Mouse (Mus musculus) heart, postnatal 4 days (tissue): ENCODE data around the gene Bpifa1. TPM values are rescaled to one million over a fixed set of nuclear protein-coding genes. Genes with fewer than 3 reads are reported as not detected.

ENCODE experiments used
- total RNA-seq, 2 experiments: library from RNA; stranded (reverse); gene quantifications; 2 replicates each; pipeline ENCODE4 v1.2.3; 2021

Bpifa1 gene
- total RNA-seq, 2 experiments from 2014 or later = not detected

Other genes with a start within 250 kb of the Bpifa1 start
- not detected for gene Bpifb6, start 242.5 kb upstream of the Bpifa1 start, total RNA-seq
- gene Bpifb3, start 224.7 kb upstream of the Bpifa1 start, total RNA-seq = not detected
- not detected for gene Bpifb4, start 204.7 kb upstream of the Bpifa1 start, total RNA-seq
- not detected for gene Bpifa6, start 167.9 kb upstream of the Bpifa1 start, total RNA-seq
- not detected for gene Bpifa2, start 134.6 kb upstream of the Bpifa1 start, total RNA-seq
- not detected for gene Bpifa3, start 12.5 kb upstream of the Bpifa1 start, total RNA-seq
- not detected for gene Bpifa5, start 19.7 kb downstream of the Bpifa1 start, total RNA-seq
- under 1 TPM in 1 of 2 experiments, not detected in 1; 0.20 TPM for gene Bpifb1, start 47.9 kb downstream of the Bpifa1 start, total RNA-seq
- not detected for gene Bpifb5, start 80.9 kb downstream of the Bpifa1 start, total RNA-seq
- gene Bpifb9a, start 115.0 kb downstream of the Bpifa1 start, total RNA-seq = not detected
- gene Bpifb9b, start 164.3 kb downstream of the Bpifa1 start, total RNA-seq = not detected
- 10 to 100 TPM in 1 of 2 experiments, 1 to 10 TPM in 1; 8.7 to 11.2 TPM for gene Cdk5rap1, start 230.1 kb downstream of the Bpifa1 start, total RNA-seq